Mouse (Mus musculus) forebrain, embryonic 10.5 days (tissue): ENCODE measurements around the gene Ddx42. TPM values are rescaled to one million over a fixed set of nuclear protein-coding genes. Genes with fewer than 3 reads are reported as not detected.

Source experiments
- DNase-seq: peaks from one replicate; pipeline ENCODE4 v3.0.0-alpha.2; 2017; ENCODE audit warnings: low spot score; ENCODE audit errors: extremely low spot score
- H3K27ac ChIP-seq: fragments of 300-500 bp; sonication (generic); 2 replicates; pipeline ENCODE4 v1.5.1; 2016; ENCODE audit warnings: mild to moderate bottlenecking
- H3K27me3 ChIP-seq: fragments of 300-500 bp; sonication (generic); 2 replicates; pipeline ENCODE4 v1.6.1; 2016; ENCODE audit warnings: mild to moderate bottlenecking; ENCODE audit not compliant: poor library complexity, severe bottlenecking
- H3K36me3 ChIP-seq: fragments of 300-500 bp; sonication (generic); replicated peaks from 2 replicates; pipeline ENCODE4 v1.6.1; 2016; ENCODE audit warnings: mild to moderate bottlenecking, moderate library complexity
- H3K4me1 ChIP-seq: fragments of 300-500 bp; sonication (generic); 2 replicates; pipeline ENCODE4 v1.6.1; 2016
- H3K4me3 ChIP-seq: fragments of 300-500 bp; sonication (generic); 2 replicates; pipeline ENCODE4 v1.5.1; 2016; ENCODE audit warnings: mild to moderate bottlenecking, moderate library complexity
- H3K9me3 ChIP-seq: fragments of 300-500 bp; sonication (generic); 2 replicates; pipeline ENCODE4 v1.6.1; 2016; ENCODE audit warnings: mild to moderate bottlenecking, moderate library complexity
- WGBS: fragments of 180-500 bp; shearing (Covaris S2); methylation state at CpG from one replicate; pipeline ENCODE4 v1.1.7; 2016; 5-methylcytosine and 5-hydroxymethylcytosine counted together
- polyA plus RNA-seq: library from polyadenylated mRNA; unstranded; fragments of >200 nt; fragmentation: Nextera tagmentation; extraction: Ambion mirVana; gene quantifications from 2 replicates; pipeline ENCODE4 v1.2.1, GENCODE M21; 2016

Gene Ddx42
- polyA plus RNA-seq, 1 experiment from 2014 or later, result 105 TPM

- DNase-seq, result no peak
- H3K27ac ChIP-seq, result no peak overlapping the region
- H3K4me3 ChIP-seq, result no peak overlapping the region
- no peaks in the 10 kb centered on the region for H3K9me3 ChIP-seq
- H3K4me1 ChIP-seq, result peaks cover 18% of the 10 kb centered on the region
- H3K36me3 ChIP-seq, result peaks cover 100% of the 10 kb centered on the region
- WGBS, result 92% methylated on average over 9 of the region's 9 CpGs
- H3K27me3 ChIP-seq, result no peaks in the 10 kb centered on the region
Observed at GRCm38 (mm10) chr11:106263963-106264362, 47.2 kb downstream of the Ddx42 start.

DNA sequence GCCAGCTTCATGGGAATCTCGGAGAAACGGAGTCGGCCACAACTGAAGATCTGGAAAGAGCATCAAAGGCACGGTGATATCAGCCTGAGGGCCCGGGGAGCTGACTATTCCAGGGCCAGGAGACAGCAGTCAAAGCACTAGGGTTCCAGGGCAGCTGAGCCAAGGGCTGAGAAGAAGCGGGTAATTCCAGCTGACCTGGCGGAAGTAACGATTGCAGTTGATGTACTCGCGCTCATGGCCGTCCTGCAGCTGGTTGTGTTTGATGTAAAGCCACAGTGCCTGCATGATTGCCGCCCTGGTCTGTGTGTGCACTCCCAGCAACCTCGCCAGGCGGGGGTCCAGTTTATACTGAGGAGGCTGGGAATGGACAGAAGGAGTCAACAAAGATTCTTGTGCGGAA lies 48.3 kb downstream of the Ddx42 start:
- peaks cover 93% of the 10 kb centered on the region for H3K36me3 ChIP-seq
- WGBS, result 97% methylated on average over 15 of the region's 15 CpGs

DNA sequence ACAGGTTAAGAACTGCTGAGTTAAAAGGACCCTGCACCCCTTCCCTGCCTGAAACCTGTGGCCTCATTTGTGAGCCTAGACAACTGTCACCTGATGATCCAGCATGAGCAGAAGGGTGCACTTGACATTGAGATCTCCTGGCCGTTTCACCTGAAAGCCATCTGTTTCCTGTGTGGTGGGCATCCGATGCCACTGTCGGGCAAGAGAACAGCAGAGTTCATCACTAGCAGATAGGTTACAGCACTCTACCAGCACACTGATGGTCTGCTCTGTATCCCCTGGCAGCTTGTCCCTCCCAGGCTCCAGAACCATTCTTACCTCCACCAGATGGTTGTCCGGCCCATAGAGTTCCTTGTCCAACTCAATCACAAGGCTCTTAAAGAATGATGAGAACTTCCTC lies 48.8 kb downstream of the Ddx42 start:
- 96% methylated on average over 4 of the region's 4 CpGs for WGBS
- Histone ChIP-seq H3K27ac (no peak overlapping the region), H3K4me1 (peaks cover 28% of the 10 kb centered on the region), H3K27me3 (no peaks in the 10 kb centered on the region), H3K36me3 (peaks cover 91% of the 10 kb centered on the region), H3K9me3 (no peaks in the 10 kb centered on the region), H3K4me3 (no peak overlapping the region)
- DNase-seq, result no peak

More for the DNA sequence above, 48.3 kb downstream of the Ddx42 start:
- Histone ChIP-seq H3K9me3 (no peaks in the 10 kb centered on the region), H3K27ac (no peak overlapping the region), H3K4me3 (no peak overlapping the region), H3K4me1 (peaks cover 22% of the 10 kb centered on the region), H3K27me3 (no peaks in the 10 kb centered on the region)
- no peak for DNase-seq

- DNase-seq, result no peak
- H3K9me3 ChIP-seq, result no peaks in the 10 kb centered on the region
- no peaks in the 10 kb centered on the region for H3K27me3 ChIP-seq
- H3K36me3 ChIP-seq, result peaks cover 82% of the 10 kb centered on the region
- no peak overlapping the region; the same call in 1 of the 2 replicates for H3K27ac ChIP-seq
- H3K4me3 ChIP-seq, result no peak overlapping the region
- peaks cover 37% of the 10 kb centered on the region for H3K4me1 ChIP-seq
- 94% methylated on average over 10 of the region's 10 CpGs for WGBS
Observed at GRCm38 (mm10) chr11:106266431-106266830, 49.7 kb downstream of the Ddx42 start.

GRCm38 (mm10) chr11:106267311-106267852 lies 50.7 kb downstream of the Ddx42 start:
- Histone ChIP-seq H3K27me3 (no peaks in the 10 kb centered on the region), H3K9me3 (no peaks in the 10 kb centered on the region), H3K4me3 (no peak overlapping the region), H3K4me1 (peaks cover 46% of the 10 kb centered on the region), H3K36me3 (peaks cover 73% of the 10 kb centered on the region), H3K27ac (peak overlapping the region; percentile 68)
- 85% methylated on average over 15 of the region's 15 CpGs for WGBS
- no peak for DNase-seq

DNA sequence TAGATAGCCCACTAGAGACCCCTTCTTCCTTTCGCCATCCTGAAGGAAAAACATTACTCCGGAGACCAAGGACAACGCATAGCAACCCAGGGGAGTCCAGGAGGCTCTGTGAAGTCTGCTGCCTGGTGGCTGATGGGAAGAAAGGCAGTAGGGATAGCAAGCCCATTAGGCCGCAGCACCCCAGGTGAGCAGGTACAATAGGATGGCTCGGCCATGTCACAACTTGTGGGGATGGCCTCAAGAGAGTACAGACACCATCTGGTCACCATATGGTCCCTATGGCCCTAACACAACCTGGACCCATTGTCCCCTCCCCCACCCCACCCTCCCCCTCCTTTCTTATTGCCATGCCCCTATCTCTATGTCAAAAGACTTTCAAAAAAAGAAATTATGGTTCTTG lies 51.1 kb downstream of the Ddx42 start:
- Histone ChIP-seq H3K9me3 (no peaks in the 10 kb centered on the region), H3K27ac (peak overlapping the region; percentile 68), H3K36me3 (peaks cover 68% of the 10 kb centered on the region), H3K4me1 (peaks cover 46% of the 10 kb centered on the region), H3K27me3 (no peaks in the 10 kb centered on the region), H3K4me3 (no peak overlapping the region; the same call in 1 of the 2 replicates)
- DNase-seq, result no peak
- 91% methylated on average over 5 of the region's 5 CpGs for WGBS

DNA sequence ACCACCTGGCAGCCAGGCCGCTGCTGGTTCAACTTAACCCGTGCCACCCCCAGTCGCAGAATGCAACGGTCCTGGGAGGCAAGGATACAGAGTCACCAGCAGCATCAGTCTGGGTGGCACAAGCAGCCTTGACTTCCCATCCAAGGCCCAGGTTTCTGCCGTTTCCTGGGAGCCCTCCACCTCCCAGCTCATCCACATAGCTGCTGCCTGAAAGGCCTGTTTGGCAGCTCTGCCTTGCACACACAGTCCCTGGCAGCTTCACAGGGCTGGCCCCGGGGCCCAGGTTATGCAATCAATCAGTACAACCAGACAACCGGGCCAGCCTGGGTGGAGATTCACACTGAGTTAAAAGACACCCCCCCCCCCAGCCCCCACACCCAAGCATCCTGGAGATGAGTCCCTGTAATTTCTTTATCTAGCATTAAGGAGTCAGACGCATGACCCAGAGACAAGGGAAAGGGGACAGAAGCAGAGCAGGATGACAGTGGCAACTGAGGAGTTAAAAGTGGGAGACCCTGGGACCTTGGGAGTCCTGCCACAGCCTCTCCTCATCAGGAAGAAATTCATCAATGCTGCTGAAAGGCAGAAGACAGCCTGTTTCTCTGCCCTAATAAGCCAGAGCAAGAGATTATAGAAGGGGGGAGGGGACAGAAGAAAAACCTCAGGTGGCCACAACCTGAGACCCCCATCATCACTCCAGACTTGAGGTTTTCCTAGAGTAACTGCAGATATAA lies 51.8 kb downstream of the Ddx42 start:
- peaks cover 61% of the 10 kb centered on the region for H3K36me3 ChIP-seq
- peak overlapping the region; percentile 68 for H3K27ac ChIP-seq
- no peak overlapping the region; the same call in 1 of the 2 replicates for H3K4me3 ChIP-seq
- 71% methylated on average over 8 of the region's 8 CpGs for WGBS
- peaks cover 52% of the 10 kb centered on the region for H3K4me1 ChIP-seq
- no peaks in the 10 kb centered on the region for H3K27me3 ChIP-seq
- DNase-seq, result no peak
- H3K9me3 ChIP-seq, result no peaks in the 10 kb centered on the region

- Histone ChIP-seq H3K9me3 (no peaks in the 10 kb centered on the region), H3K4me1 (peaks cover 55% of the 10 kb centered on the region), H3K27ac (peak overlapping the region; percentile 68), H3K27me3 (no peaks in the 10 kb centered on the region), H3K4me3 (no peak overlapping the region; the same call in 1 of the 2 replicates), H3K36me3 (peaks cover 56% of the 10 kb centered on the region)
- WGBS, result 85% methylated on average over 3 of the region's 3 CpGs
- no peak for DNase-seq
Observed at GRCm38 (mm10) chr11:106269060-106269431, 52.3 kb downstream of the Ddx42 start.

- 57% methylated on average over 5 of the region's 5 CpGs for WGBS
Observed at GRCm38 (mm10) chr11:106271131-106271793, 54.5 kb downstream of the Ddx42 start.

DNA sequence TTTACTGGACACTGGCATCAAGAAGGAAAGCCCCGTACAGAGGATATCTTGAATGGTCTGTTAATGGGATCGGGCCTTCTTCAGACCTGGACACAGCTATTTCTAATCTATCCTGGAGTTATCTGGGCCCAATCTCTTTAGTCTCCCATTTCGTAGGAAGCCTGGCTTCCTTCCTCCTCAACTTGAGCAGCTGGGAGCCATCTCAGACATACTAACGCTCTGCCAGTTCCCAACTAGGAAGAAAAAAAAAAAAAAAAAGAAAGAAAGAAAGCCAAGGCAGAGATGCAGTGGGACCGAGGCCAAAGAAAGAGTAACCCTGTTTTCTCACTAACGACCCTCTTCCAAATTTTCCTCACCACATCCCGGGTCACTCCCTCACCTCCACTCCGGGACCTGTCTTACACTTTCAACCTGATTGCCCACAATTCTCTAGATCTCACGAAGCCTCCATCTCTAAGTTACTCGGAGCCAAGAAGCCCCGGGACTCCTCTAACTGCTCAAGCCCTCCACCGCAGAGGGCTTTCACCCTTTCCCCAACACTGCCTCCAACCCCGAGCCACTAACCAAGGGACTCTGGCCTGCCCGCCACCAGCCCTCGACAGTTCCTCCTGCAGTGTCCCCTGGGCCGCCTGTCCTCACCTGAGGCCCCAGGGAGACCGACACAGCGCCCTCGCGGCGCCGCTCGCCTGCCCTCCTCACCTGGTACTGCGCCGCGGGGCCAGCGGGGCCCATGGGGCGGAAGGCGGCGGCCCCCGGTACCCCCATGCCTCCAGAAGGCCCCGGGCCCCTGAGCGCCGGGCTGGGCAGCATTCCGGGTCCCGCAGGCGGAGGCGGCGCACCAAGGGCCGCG lies 55.3 kb downstream of the Ddx42 start:
- WGBS, result 3% methylated on average over 41 of the region's 41 CpGs
- no peak for DNase-seq
- Histone ChIP-seq H3K4me3 (peak overlapping the region; percentile 98), H3K36me3 (peaks cover 26% of the 10 kb centered on the region), H3K9me3 (no peaks in the 10 kb centered on the region), H3K4me1 (peaks cover 71% of the 10 kb centered on the region), H3K27ac (peak overlapping the region; percentile 98), H3K27me3 (peaks cover 5% of the 10 kb centered on the region)

More at GRCm38 (mm10) chr11:106271131-106271793, 54.5 kb downstream of the Ddx42 start:
- peaks cover 34% of the 10 kb centered on the region for H3K36me3 ChIP-seq
- no peak for DNase-seq
- H3K4me1 ChIP-seq, result peaks cover 66% of the 10 kb centered on the region
- H3K4me3 ChIP-seq, result peak overlapping the region; percentile 98
- H3K27me3 ChIP-seq, result no peaks in the 10 kb centered on the region
- H3K27ac ChIP-seq, result peak overlapping the region; percentile 98
- H3K9me3 ChIP-seq, result no peaks in the 10 kb centered on the region

DNA sequence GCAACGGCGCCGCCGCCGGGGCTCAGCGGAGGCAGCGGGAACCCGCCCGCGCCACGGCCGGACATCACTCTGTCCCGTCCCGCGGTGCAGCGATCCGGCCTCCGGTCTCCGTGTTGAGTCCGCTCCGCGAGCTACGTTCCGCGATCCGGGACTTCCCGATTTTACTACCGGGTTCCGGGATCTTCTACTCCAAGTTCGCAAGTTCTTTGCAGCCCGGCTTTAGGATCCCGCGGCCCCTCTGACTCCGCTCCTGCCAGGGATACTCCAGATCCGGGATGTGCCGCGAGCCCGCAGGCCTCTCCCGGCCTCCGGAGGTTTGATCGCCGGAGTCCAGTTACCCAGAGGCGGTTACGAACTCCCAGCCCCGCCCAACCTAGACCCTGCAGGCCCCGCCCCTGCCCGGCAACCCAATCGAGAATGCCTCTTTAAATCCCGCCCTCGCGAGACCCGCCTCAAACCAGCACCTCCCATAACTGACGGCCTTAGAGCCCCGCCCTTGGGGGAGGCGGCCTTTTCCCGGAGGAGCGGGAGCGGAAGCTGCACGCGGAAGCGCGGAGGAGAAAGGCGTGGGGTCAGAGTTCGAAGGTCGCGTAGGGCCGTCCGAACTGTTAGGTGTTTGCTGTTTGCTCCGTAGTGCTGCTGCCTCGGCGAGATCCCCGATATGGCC lies 56.1 kb downstream of the Ddx42 start, which contains the start of gene Smarcd2:
Smarcd2 (minus strand) TSS at position 329 of the 667 bp plus-strand sequence.
- H3K27me3 ChIP-seq, result peaks cover 13% of the 10 kb centered on the region
- H3K9me3 ChIP-seq, result no peaks in the 10 kb centered on the region
- peak within 1 kb of the TSS; percentile 98 for H3K27ac ChIP-seq
- H3K4me1 ChIP-seq, result peaks cover 65% of the 10 kb centered on the region
- peak; percentile 100 for DNase-seq
- peaks cover 19% of the 10 kb centered on the region for H3K36me3 ChIP-seq
- H3K4me3 ChIP-seq, result peak within 1 kb of the TSS; percentile 98
- under 1% methylated on average over 72 of the region's 72 CpGs for WGBS

DNA sequence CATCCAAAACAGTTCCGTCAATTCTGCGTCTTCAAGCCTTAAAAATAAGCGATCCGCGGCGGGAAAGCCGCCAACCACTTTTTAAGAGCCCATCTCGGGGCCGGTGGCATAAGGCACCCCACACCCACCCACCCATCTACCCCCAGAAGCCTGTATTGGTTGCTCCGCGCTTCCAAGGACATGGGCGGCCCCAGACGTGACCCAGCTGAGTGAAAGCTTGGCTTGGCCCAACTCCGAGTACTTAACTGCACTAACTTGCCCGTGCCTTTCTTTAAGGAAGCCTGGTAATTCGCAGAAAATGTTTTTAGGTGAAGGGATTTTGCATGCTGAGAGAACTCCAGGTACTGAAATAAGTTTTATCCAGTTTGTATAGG lies 56.6 kb downstream of the Ddx42 start:
- peaks cover 60% of the 10 kb centered on the region for H3K4me1 ChIP-seq
- peak overlapping the region; percentile 98 for H3K4me3 ChIP-seq
- 19% methylated on average over 16 of the region's 16 CpGs for WGBS
- H3K36me3 ChIP-seq, result peaks cover 13% of the 10 kb centered on the region
- DNase-seq, result no peak
- peak overlapping the region; percentile 98 for H3K27ac ChIP-seq
- peaks cover 18% of the 10 kb centered on the region for H3K27me3 ChIP-seq
- no peaks in the 10 kb centered on the region for H3K9me3 ChIP-seq
